Comparison of ENCODE assay signal across 9 mouse cellular contexts in genomic region chr19:6530359-6530758, GRCm38 (mm10). TPM values are rescaled to one million over a fixed set of nuclear protein-coding genes. Genes with fewer than 3 reads are reported as not detected.
A peak's percentile ranks its signal among the peaks of the same experiment; 100 is the strongest.
DNase-seq lines count a peak whose midpoint lies in the region; ATAC-seq and TF ChIP-seq lines count a peak whose summit lies in the region.
"Had no signal": no experiment of that assay in that cellular context is flagged by ENCODE, and none has a peak within 500 bp of the region (broad histone marks: within the 10 kb centered on the region; RNA-seq: fewer than 3 reads in every experiment).

No protein-coding gene starts in this region.

- no peak overlapping the region for H3K9ac ChIP-seq in intestine, embryonic 14.5 days (ENCODE audit: low read length)
- no peak overlapping the region for H3K9ac ChIP-seq in intestine, postnatal 0 days (ENCODE audit: low read depth, low read length)
- H3K9ac ChIP-seq in embryonic facial prominence, embryonic 11.5 days (replicated peaks; ENCODE audit: low read length) = no peak overlapping the region; the same call in 1 of the 2 replicates
- peak overlapping the region; percentile 44 for H3K9ac ChIP-seq in forebrain, embryonic 16.5 days (replicated peaks; ENCODE audit: low read depth, low read length)
- H3K9ac ChIP-seq in midbrain, embryonic 14.5 days (replicated peaks; ENCODE audit: low read length) = 0 out of 2 replicates have a peak overlapping the region, but pooled peaks have one; percentile 20

- WGBS in intestine, embryonic 14.5 days = 26% methylated on average over 13 of the region's 13 CpGs
- 39% methylated on average over 13 of the region's 13 CpGs for WGBS in intestine, postnatal 0 days
- 15% methylated on average over 13 of the region's 13 CpGs for WGBS in embryonic facial prominence, embryonic 11.5 days
- WGBS in forebrain, embryonic 16.5 days = 14% methylated on average over 13 of the region's 13 CpGs
- 24% methylated on average over 13 of the region's 13 CpGs for WGBS in midbrain, embryonic 14.5 days

- no peaks in the 10 kb centered on the region for H3K9me3 ChIP-seq in intestine, embryonic 14.5 days (ENCODE audit: control insufficient read depth, low read length)
- H3K9me3 ChIP-seq in intestine, postnatal 0 days (ENCODE audit: control insufficient read depth) = no peaks in the 10 kb centered on the region
- no peaks in the 10 kb centered on the region for H3K9me3 ChIP-seq in embryonic facial prominence, embryonic 11.5 days (replicated peaks; ENCODE audit: control insufficient read depth, low read length)
- H3K9me3 ChIP-seq in forebrain, embryonic 16.5 days (ENCODE audit: control insufficient read depth, low read length) = no peaks in the 10 kb centered on the region
- H3K9me3 ChIP-seq in midbrain, embryonic 14.5 days (ENCODE audit: control insufficient read depth, low read length) = no peaks in the 10 kb centered on the region

- H3K4me2 ChIP-seq in intestine, embryonic 14.5 days (ENCODE audit: low read length) = peak overlapping the region; percentile 73
- H3K4me2 ChIP-seq in intestine, postnatal 0 days (replicated peaks; ENCODE audit: low read depth) = no peak overlapping the region
- H3K4me2 ChIP-seq in embryonic facial prominence, embryonic 11.5 days (ENCODE audit: low read depth, low read length) = peak overlapping the region; percentile 21; the same call in 1 of the 2 replicates
- H3K4me2 ChIP-seq in forebrain, embryonic 16.5 days (ENCODE audit: low read length) = peak overlapping the region; percentile 57
- H3K4me2 ChIP-seq in midbrain, embryonic 14.5 days (ENCODE audit: low read length) = peak overlapping the region; percentile 66

- no peak overlapping the region for H3K27ac ChIP-seq in intestine, embryonic 14.5 days (ENCODE audit: low read depth)
- no peak overlapping the region for H3K27ac ChIP-seq in intestine, postnatal 0 days (ENCODE audit: low read depth, low read length)
- no peak overlapping the region for H3K27ac ChIP-seq in embryonic facial prominence, embryonic 11.5 days (replicated peaks; ENCODE audit: low read depth, low read length)
- peak overlapping the region; percentile 61 for H3K27ac ChIP-seq in forebrain, embryonic 16.5 days (ENCODE audit: low read length)
- H3K27ac ChIP-seq in midbrain, embryonic 14.5 days (replicated peaks; ENCODE audit: low read depth, low read length) = 0 out of 2 replicates have a peak overlapping the region, but pooled peaks have one; percentile 32

- H3K4me1 ChIP-seq in intestine, embryonic 14.5 days (replicated peaks; ENCODE audit: control insufficient read depth, insufficient read depth, low read length) = peaks cover 10% of the 10 kb centered on the region; the same call in 1 of the 2 replicates
- H3K4me1 ChIP-seq in intestine, postnatal 0 days (replicated peaks; ENCODE audit: control insufficient read depth, insufficient read depth, low read length) = no peaks in the 10 kb centered on the region
- peaks cover 4% of the 10 kb centered on the region for H3K4me1 ChIP-seq in embryonic facial prominence, embryonic 11.5 days (ENCODE audit: control insufficient read depth, insufficient read depth, low read length)
- peaks cover 48% of the 10 kb centered on the region for H3K4me1 ChIP-seq in forebrain, embryonic 16.5 days (replicated peaks; ENCODE audit: control insufficient read depth, insufficient read depth, low read length)
- H3K4me1 ChIP-seq in midbrain, embryonic 14.5 days (ENCODE audit: control insufficient read depth, insufficient read depth, low read length) = peaks cover 46% of the 10 kb centered on the region

- ATAC-seq in intestine, embryonic 14.5 days (replicated peaks; ENCODE audit: low FRiP score, low TSS enrichment, low read depth) = no peak
- ATAC-seq in intestine, postnatal 0 days = no peak
- no peak for ATAC-seq in embryonic facial prominence, embryonic 11.5 days (replicated peaks; ENCODE audit: insufficient number of reproducible peaks, low FRiP score, low TSS enrichment, low read depth)
- no peak for ATAC-seq in forebrain, embryonic 16.5 days
- no peak for ATAC-seq in midbrain, embryonic 14.5 days (ENCODE audit: low FRiP score, low TSS enrichment)
- no peak for ATAC-seq in megakaryocyte, adult 5-6 weeks (ENCODE audit: poor library complexity, severe bottlenecking)

- no peak for TF ChIP-seq CTCF in intestine, postnatal 0 days (IDR thresholded peaks at IDR 0.05; ENCODE audit: low read depth)

- H3K27me3 ChIP-seq in intestine, embryonic 14.5 days (replicated peaks; ENCODE audit: control insufficient read depth, insufficient read depth, low read length) = peaks cover 37% of the 10 kb centered on the region
- H3K27me3 ChIP-seq in intestine, postnatal 0 days (replicated peaks; ENCODE audit: control insufficient read depth, insufficient read depth, low read length) = peaks cover 52% of the 10 kb centered on the region
- peaks cover 24% of the 10 kb centered on the region for H3K27me3 ChIP-seq in embryonic facial prominence, embryonic 11.5 days (ENCODE audit: control insufficient read depth, insufficient read depth, low read length)
- no peaks in the 10 kb centered on the region for H3K27me3 ChIP-seq in forebrain, embryonic 16.5 days (replicated peaks; ENCODE audit: control insufficient read depth, insufficient read depth, low read length)
- H3K27me3 ChIP-seq in midbrain, embryonic 14.5 days (ENCODE audit: control insufficient read depth, insufficient read depth, low read length) = no peaks in the 10 kb centered on the region

- no peaks in the 10 kb centered on the region for H3K36me3 ChIP-seq in intestine, embryonic 14.5 days (ENCODE audit: control insufficient read depth, insufficient read depth, low read length)
- H3K36me3 ChIP-seq in intestine, postnatal 0 days (ENCODE audit: control insufficient read depth, insufficient read depth) = no peaks in the 10 kb centered on the region
- no peaks in the 10 kb centered on the region for H3K36me3 ChIP-seq in embryonic facial prominence, embryonic 11.5 days (replicated peaks; ENCODE audit: control insufficient read depth, insufficient read depth, low read depth, low read length)
- peaks cover 6% of the 10 kb centered on the region; the same call in 1 of the 2 replicates for H3K36me3 ChIP-seq in forebrain, embryonic 16.5 days (ENCODE audit: control insufficient read depth, insufficient read depth)
- peaks cover 34% of the 10 kb centered on the region for H3K36me3 ChIP-seq in midbrain, embryonic 14.5 days (ENCODE audit: control insufficient read depth, insufficient read depth, low read length)

- H3K4me3 ChIP-seq in intestine, embryonic 14.5 days (ENCODE audit: low read depth, low read length) = no peak overlapping the region; the same call in 1 of the 2 replicates
- no peak overlapping the region for H3K4me3 ChIP-seq in intestine, postnatal 0 days (ENCODE audit: low read depth, low read length)
- H3K4me3 ChIP-seq in embryonic facial prominence, embryonic 11.5 days (ENCODE audit: low read depth, low read length) = no peak overlapping the region
- H3K4me3 ChIP-seq in forebrain, embryonic 16.5 days (replicated peaks; ENCODE audit: low read length) = peak overlapping the region; percentile 31
- no peak overlapping the region for H3K4me3 ChIP-seq in midbrain, embryonic 14.5 days (replicated peaks; ENCODE audit: low read depth, low read length)

- DNase-seq in intestine, embryonic 14.5 days (ENCODE audit: low spot score) = no peak
- DNase-seq in embryonic facial prominence, embryonic 11.5 days (ENCODE audit: low spot score) = no peak
- DNase-seq in midbrain, embryonic 14.5 days = peak; percentile 42
- no peak for DNase-seq in urinary bladder, adult 18-20 months (ENCODE audit: low spot score in 2 of 2)

RNA-seq across cellular contexts. Expression of gene Slc22a12, which starts 12.5 kb away (rescaled TPM):
- not detected in 2 replicates for polyA plus RNA-seq in intestine, embryonic 14.5 days (2014; fragmentation: Nextera tagmentation; extraction: Ambion mirVana)
- not detected in 2 replicates for polyA plus RNA-seq in intestine, postnatal 0 days (2015; fragmentation: Nextera tagmentation; extraction: Ambion mirVana)
- polyA plus RNA-seq in embryonic facial prominence, embryonic 11.5 days (2014; fragmentation: Nextera tagmentation; extraction: Ambion mirVana) = not detected in 2 replicates
- polyA plus RNA-seq in forebrain, embryonic 16.5 days (2015; fragmentation: Nextera tagmentation; extraction: Ambion mirVana) = not detected in 2 replicates
- not detected in 2 replicates for polyA plus RNA-seq in midbrain, embryonic 14.5 days (2014; fragmentation: Nextera tagmentation; extraction: Ambion mirVana)
- total RNA-seq in megakaryocyte, adult 5-6 weeks (2015) = not detected in 2 replicates
- total RNA-seq in megakaryocyte, adult 5-6 weeks (2017) = not detected in 2 replicates
- total RNA-seq: granulocyte monocyte progenitor cell, adult 5-6 weeks had no signal
- polyA plus RNA-seq: liver, embryonic 16.5 days had no signal

Comparison
In these comparisons a context has a peak if more than half of its experiments do, and no peak if none do; other contexts are left out.
1. H3K27ac ChIP-seq: peak in forebrain, embryonic 16.5 days (single experiment) and midbrain, embryonic 14.5 days (single experiment); none in intestine, embryonic 14.5 days (single experiment), intestine, postnatal 0 days (single experiment) and embryonic facial prominence, embryonic 11.5 days (single experiment).
2. H3K9ac ChIP-seq: peak in forebrain, embryonic 16.5 days (single experiment) and midbrain, embryonic 14.5 days (single experiment); none in intestine, embryonic 14.5 days (single experiment), intestine, postnatal 0 days (single experiment) and embryonic facial prominence, embryonic 11.5 days (single experiment).